Mouse (Mus musculus) small intestine, adult 2 months (tissue): ENCODE measurements around the gene Fkbpl.

ENCODE experiments used
- CTCF ChIP-seq: fragments of 200-500 bp; IDR thresholded peaks from 2 replicates; pipeline ENCODE4 v1.5.1; 2012; ENCODE audit warnings: low read depth, mild to moderate bottlenecking, control low read depth, inconsistent platforms, low read length, moderate library complexity, mixed read lengths; ENCODE audit not compliant: insufficient replicate concordance, insufficient read length; ENCODE audit errors: extremely low read depth
- POLR2A ChIP-seq: fragments of 200-500 bp; IDR thresholded peaks from 2 replicates; pipeline ENCODE4 v1.6.1; 2012; ENCODE audit warnings: low read depth, mild to moderate bottlenecking, control low read depth, inconsistent platforms, low read length, moderate library complexity

DNA sequence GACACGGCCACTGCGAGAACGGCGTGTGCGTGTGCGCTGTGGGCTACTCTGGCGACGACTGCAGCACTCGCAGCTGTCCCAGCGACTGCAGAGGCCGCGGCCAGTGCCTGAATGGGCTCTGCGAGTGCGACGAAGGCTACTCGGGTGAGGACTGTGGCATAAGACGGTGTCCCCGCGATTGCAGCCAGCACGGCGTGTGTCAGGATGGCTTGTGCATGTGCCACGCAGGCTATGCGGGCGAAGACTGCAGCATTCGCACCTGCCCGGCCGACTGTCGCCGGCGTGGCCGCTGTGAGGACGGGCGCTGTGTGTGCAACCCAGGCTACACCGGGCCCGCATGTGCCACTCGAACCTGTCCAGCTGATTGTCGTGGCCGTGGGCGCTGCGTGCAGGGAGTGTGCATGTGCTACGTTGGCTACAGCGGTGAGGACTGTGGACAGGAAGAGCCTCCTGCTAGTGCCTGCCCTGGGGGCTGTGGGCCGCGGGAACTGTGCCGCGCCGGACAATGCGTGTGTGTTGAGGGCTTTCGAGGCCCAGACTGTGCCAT lies 27.8 kb downstream of the Fkbpl start:
- TF ChIP-seq POLR2A, result no peak
- TF ChIP-seq CTCF, result no peak
